Mouse (Mus musculus) heart, embryonic 10.5 days (tissue): ENCODE data around the gene Bhmt. TPM values are rescaled to one million over a fixed set of nuclear protein-coding genes. Genes with fewer than 3 reads are reported as not detected.

Experiments used
- DNase-seq: peaks from one replicate; pipeline ENCODE4 v3.0.0-alpha.2; 2017; ENCODE audit warnings: low spot score
- H3K27ac ChIP-seq: fragments of 300-500 bp; sonication (generic); 2 replicates; pipeline ENCODE4 v1.5.1; 2016; ENCODE audit warnings: mild to moderate bottlenecking
- H3K27me3 ChIP-seq: fragments of 300-500 bp; sonication (generic); 2 replicates; pipeline ENCODE4 v1.6.1; 2016; ENCODE audit warnings: mild to moderate bottlenecking; ENCODE audit not compliant: poor library complexity, insufficient read depth, severe bottlenecking
- H3K36me3 ChIP-seq: fragments of 300-500 bp; sonication (generic); 2 replicates; pipeline ENCODE4 v1.6.1; 2016; ENCODE audit warnings: mild to moderate bottlenecking, moderate library complexity
- H3K4me1 ChIP-seq: fragments of 300-500 bp; sonication (generic); 2 replicates; pipeline ENCODE4 v1.6.1; 2016; ENCODE audit warnings: mild to moderate bottlenecking
- H3K4me3 ChIP-seq: fragments of 300-500 bp; sonication (generic); 2 replicates; pipeline ENCODE4 v1.5.1; 2016; ENCODE audit warnings: mild to moderate bottlenecking, moderate library complexity
- H3K9me3 ChIP-seq: fragments of 300-500 bp; sonication (generic); 2 replicates; pipeline ENCODE4 v1.6.1; 2016; ENCODE audit warnings: mild to moderate bottlenecking, moderate library complexity
- WGBS: fragments of 180-500 bp; shearing (Covaris S2); methylation state at CpG from one replicate; pipeline ENCODE4 v1.1.7; 2016; 5-methylcytosine and 5-hydroxymethylcytosine counted together
- polyA plus RNA-seq: library from polyadenylated mRNA; unstranded; fragments of >200 nt; fragmentation: Nextera tagmentation; extraction: Ambion mirVana; gene quantifications from 2 replicates; pipeline ENCODE4 v1.2.1, GENCODE M21; 2016

The Bhmt gene
- polyA plus RNA-seq: 0.23 and 4.2 TPM in 2 replicates

DNA sequence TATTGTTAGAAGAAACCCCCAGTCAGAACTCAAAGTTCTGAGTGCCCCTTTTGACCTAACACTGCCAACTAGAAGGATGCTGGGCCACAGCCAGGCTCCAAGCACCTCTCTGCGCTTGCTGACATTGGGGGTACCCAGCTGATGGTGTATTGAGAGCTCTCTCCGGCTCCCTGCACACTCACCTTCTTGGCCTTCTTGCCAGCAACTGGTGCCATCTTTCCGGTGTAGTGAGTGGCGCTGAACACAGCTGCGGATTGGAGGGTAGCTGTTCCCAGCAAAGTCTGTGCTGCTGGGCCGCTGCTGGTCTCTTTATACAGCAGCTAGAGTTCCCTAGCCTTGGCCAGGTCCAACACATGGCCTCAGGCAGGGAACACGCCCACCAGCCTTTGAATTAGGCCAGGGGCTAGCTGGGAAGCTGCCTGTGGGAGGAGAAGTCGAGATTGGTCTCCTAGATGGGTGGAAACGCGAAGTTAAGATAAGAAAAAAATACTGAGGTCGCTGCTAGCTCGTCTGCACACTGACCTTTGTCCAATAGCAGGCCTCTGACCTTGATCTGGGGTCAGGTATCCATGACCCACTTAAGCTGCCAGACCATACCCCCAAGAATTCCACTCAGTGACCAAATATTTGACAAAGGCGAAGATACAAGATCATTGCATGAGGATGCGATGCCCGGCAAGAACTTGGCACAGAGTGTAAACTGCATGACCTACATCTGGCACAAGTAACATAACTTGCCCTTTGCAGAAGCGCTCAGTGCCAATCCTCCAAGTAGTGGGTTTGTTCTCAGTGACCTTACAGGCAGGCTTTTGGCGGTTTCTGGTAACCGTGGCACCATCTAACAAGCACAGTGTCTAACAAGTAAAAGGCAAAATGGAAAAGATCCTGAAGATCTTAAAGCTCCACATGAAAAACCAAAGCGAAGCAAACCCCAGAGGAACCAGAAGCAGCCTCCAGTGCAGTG is at the start of gene Bhmt:
Gene Bhmt (minus strand): TSS at position 680 of the 964 bp plus-strand sequence.
- WGBS: 63% methylated on average over 19 of the region's 19 CpGs
- Histone ChIP-seq H3K27me3 (no peaks in the 10 kb centered on the region), H3K36me3 (no peaks in the 10 kb centered on the region), H3K27ac (0 out of 2 replicates have a peak within 1 kb of the TSS, but pooled peaks have one; percentile 7), H3K4me1 (peaks cover 6% of the 10 kb centered on the region), H3K4me3 (no peak within 1 kb of the TSS), H3K9me3 (no peaks in the 10 kb centered on the region)
- no peak for DNase-seq

DNA sequence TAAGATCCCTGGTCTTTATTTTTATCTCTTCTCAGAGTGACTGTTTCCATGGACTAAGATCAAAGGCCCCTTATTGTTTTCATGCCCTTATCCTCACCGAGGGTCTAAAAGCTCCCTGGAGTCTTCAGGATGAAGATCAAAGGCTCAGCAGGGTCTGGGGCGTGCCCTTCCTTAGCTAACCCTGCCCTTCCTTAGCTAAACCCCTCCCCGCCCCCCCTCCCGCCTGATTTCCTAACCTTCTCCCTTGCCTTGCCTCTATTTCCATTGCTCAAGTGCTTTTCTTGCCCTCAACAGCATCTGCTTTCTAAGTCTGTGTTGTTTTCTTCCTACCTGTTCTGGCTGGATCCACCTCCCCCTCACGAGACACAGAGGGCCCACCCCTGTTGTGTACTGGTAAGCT is 49.6 kb upstream of the Bhmt start:
- WGBS: 9% methylated on average over 5 of the region's 5 CpGs
- no peaks in the 10 kb centered on the region for H3K27me3 ChIP-seq
- no peaks in the 10 kb centered on the region for H3K9me3 ChIP-seq
- no peak overlapping the region for H3K27ac ChIP-seq
- no peak overlapping the region for H3K4me3 ChIP-seq
- no peaks in the 10 kb centered on the region for H3K36me3 ChIP-seq
- DNase-seq: no peak
- H3K4me1 ChIP-seq: peaks cover 7% of the 10 kb centered on the region; the same call in 1 of the 2 replicates

DNA sequence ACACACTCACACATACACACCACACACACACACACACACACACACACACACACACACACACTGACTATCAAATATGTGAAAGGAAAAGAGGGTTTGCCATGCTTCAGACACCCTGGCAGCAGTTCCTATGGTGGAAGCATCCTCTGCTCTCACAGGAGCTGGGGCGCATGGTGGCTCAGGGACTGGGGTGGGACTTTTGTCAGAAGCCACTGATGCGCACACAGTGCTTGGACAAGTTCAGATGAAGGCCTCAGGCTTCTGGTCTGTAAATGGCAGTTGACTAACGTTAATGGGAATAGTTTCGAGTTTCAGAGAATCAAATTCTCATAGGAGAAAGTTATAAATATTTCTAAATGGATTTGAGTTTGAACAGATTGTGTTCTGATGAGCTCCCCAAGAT is 47.5 kb upstream of the Bhmt start:
- H3K36me3 ChIP-seq: no peaks in the 10 kb centered on the region
- no peaks in the 10 kb centered on the region for H3K9me3 ChIP-seq
- no peak overlapping the region for H3K4me3 ChIP-seq
- peaks cover 7% of the 10 kb centered on the region; the same call in 1 of the 2 replicates for H3K4me1 ChIP-seq
- no peaks in the 10 kb centered on the region for H3K27me3 ChIP-seq
- 85% methylated on average over 4 of the region's 4 CpGs for WGBS
- no peak for DNase-seq
- H3K27ac ChIP-seq: no peak overlapping the region

DNA sequence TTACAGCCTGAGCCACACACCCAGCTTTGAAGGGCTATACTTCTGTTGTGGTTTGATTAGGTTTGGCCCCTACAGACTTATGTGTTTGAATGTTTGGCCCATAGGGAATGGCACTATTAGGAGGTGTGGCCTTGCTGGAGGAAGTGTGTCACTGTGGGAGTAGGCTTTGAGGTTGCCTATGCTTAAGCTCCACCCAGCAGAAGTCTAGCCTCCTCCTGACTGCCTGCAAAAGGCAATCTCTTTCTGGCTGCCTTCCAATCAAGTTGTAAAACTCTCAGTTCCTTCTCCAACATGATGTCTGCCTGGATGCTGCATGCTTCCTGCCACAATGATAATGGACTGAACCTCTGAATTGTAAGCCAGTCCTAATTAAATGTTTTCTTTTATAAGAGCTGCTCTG is 45.6 kb upstream of the Bhmt start:
- Histone ChIP-seq H3K4me3 (no peak overlapping the region), H3K27me3 (no peaks in the 10 kb centered on the region), H3K9me3 (no peaks in the 10 kb centered on the region), H3K27ac (no peak overlapping the region), H3K4me1 (peaks cover 7% of the 10 kb centered on the region; the same call in 1 of the 2 replicates), H3K36me3 (no peaks in the 10 kb centered on the region)
- no peak for DNase-seq

DNA sequence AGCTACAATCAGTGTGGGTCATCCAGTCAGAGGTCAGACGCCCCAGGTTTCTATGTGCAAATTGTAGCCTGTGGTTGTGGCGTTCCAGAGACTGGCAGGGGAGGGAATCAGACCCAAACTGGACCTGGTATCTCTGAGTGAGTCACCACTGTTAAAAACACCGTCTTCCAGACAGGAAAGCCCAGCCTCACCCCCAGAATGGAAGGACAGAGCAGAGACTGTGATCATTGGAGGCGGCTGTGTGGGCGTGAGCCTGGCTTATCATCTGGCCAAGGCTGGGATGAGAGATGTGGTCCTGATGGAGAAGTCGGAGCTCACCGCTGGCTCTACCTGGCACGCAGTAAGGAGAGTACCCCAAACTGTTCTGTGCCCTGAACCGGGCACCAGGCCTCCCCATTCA is 39.1 kb upstream of the Bhmt start:
- WGBS: 54% methylated on average over 9 of the region's 9 CpGs
- Histone ChIP-seq H3K4me1 (peaks cover 14% of the 10 kb centered on the region), H3K27me3 (peaks cover 20% of the 10 kb centered on the region), H3K4me3 (no peak overlapping the region), H3K27ac (no peak overlapping the region), H3K9me3 (no peaks in the 10 kb centered on the region), H3K36me3 (no peaks in the 10 kb centered on the region)
- DNase-seq: no peak

DNA sequence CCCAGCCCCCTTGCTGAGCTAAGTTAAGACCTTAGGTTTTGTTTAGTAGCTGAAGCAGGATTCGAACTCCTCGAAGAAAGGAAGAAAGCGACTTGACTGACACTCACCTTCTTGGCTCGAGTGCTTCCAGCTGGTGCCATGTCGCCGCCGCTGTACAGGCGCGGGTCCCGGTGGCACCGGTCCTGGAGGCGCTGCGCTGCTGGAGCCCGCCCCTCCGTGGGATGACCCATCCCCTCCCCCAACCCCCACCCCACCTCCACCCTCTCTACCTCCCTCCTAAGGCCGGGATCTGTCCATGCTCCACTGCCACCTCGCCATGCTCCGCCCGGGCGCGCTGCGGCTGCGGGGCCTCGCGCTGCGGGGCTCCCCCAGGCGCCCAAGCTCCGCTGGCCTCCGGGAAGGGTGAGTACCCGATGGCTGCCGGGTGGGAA is 36.4 kb upstream of the Bhmt start, which contains the start of the genes Bhmt2 and Dmgdh:
Gene Bhmt2 (minus strand): TSS at position 172 of the 431 bp plus-strand sequence.
Gene Dmgdh (plus strand): TSS at position 303 of the 431 bp plus-strand sequence.
- WGBS: 4% methylated on average over 30 of the region's 31 CpGs
- Histone ChIP-seq H3K4me3 (peak within 1 kb of the TSS; percentile 55), H3K36me3 (no peaks in the 10 kb centered on the region), H3K4me1 (peaks cover 14% of the 10 kb centered on the region), H3K27ac (peak within 1 kb of the TSS; percentile 67), H3K27me3 (peaks cover 20% of the 10 kb centered on the region), H3K9me3 (no peaks in the 10 kb centered on the region)
- DNase-seq: no peak

DNA sequence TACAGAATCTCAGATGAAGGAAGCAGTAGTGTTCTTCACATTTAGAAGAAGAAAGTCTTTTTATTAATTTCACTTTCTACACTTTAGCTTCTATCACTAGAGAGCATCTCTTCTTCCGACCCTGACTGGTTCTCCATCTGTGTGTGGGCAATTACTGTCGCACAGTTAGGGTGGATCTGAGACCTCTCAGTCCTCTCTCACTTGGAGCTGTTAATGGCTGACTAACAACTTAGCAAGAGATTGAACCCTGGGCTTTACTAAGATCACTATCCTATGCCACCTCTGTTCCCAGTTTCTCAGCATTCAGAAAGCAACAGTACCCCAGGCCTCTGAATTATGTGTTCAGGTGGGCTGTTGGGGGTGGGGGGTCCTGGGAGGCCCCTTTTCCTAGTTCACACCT is 35.5 kb upstream of the Bhmt start:
- Histone ChIP-seq H3K27ac (no peak overlapping the region), H3K4me3 (no peak overlapping the region), H3K9me3 (no peaks in the 10 kb centered on the region), H3K4me1 (peaks cover 14% of the 10 kb centered on the region), H3K27me3 (peaks cover 20% of the 10 kb centered on the region), H3K36me3 (no peaks in the 10 kb centered on the region)
- whole genome bisulfite sequencing: 53% methylated on average over 2 of the region's 2 CpGs
- no peak for DNase-seq

DNA sequence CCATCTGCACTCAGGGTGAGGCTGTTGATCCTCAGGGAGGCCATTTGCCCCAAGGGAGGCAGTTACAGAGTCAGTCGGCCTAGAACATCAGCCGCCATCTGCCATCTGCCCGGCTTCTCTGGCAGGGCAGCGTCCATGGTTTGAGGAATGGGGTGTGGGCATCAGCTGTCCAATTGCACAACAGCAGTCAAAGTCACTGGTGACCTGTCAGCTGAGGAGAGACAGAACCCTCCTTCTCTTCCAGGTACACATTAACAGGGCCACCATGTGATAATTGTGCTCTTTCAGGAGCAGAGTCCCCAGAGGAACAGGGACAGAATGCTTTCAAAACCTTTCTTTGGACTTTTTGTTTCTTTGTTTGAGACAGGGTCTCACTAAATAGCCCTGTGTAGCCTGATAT is 34.6 kb upstream of the Bhmt start:
- H3K27me3 ChIP-seq: peaks cover 20% of the 10 kb centered on the region
- peaks cover 14% of the 10 kb centered on the region for H3K4me1 ChIP-seq
- no peak overlapping the region for H3K27ac ChIP-seq
- no peaks in the 10 kb centered on the region for H3K9me3 ChIP-seq
- no peak for DNase-seq
- 89% methylated on average over 4 of the region's 4 CpGs for WGBS
- no peaks in the 10 kb centered on the region for H3K36me3 ChIP-seq
- H3K4me3 ChIP-seq: no peak overlapping the region

DNA sequence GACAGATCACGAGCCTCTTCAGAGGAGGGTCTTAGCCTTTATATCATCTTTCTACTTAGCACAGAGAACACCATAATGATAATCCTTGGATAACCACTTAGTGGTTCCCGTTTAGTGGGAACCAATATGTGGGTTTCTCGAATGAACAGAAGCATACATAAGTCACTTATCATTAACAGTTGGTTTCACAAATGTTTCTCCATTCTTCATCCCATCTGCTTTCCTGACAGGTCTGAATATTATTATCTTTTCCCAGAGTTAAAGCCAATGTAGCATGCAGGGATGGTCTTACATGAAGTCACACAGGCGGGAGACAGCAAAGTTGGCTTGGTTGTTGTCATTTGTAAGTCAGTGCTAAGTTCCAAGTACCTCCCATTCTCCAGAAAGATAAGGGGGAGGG is 29.8 kb upstream of the Bhmt start:
- Histone ChIP-seq H3K9me3 (no peaks in the 10 kb centered on the region), H3K4me1 (no peaks in the 10 kb centered on the region), H3K36me3 (no peaks in the 10 kb centered on the region), H3K27ac (no peak overlapping the region), H3K27me3 (peaks cover 5% of the 10 kb centered on the region; the same call in 1 of the 2 replicates), H3K4me3 (no peak overlapping the region)
- 73% methylated on average over 4 of the region's 4 CpGs for WGBS
- no peak for DNase-seq

DNA sequence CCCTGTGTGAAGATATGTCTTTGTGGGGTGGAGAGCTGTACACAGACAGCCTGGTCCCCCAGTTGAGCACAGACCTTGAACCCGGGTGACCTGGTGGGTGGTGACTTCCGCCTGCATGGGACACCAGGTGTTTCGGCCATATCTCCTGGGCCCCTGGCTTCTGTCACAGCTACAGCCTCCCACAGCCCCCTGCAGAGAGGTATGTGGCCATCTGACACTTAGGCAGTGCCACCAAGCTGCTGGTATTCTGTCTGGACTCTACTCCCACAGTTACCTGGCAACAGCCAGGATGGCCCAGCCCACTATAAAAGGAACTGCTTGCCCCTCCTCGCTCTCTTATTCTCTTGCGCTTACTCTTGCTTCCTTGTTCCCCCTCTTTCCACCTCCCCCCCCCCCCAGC is 20.2 kb upstream of the Bhmt start:
- Histone ChIP-seq H3K4me3 (no peak overlapping the region), H3K36me3 (no peaks in the 10 kb centered on the region), H3K27me3 (no peaks in the 10 kb centered on the region), H3K27ac (no peak overlapping the region), H3K4me1 (peaks cover 10% of the 10 kb centered on the region; the same call in 1 of the 2 replicates), H3K9me3 (no peaks in the 10 kb centered on the region)
- DNase-seq: no peak
- 73% methylated on average over 5 of the region's 5 CpGs for WGBS

DNA sequence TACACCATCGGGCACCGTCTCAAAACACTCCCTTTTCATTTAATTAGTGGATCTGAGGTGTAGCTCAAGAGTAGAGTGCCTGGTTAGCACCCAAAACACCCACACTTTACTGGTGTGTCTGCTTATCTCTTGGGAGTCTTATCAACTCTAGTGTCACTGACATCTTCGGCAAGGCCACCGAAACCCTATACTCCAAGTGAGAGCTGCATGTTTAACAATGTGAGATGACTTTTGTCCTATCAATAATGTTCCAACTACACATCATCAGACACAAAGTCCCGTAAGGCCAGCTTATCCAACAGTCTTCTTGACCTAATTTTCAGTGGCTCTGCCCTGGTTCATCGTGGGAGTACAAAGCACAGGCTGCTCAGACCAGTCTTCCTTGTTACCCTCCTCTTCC is 15.6 kb upstream of the Bhmt start:
- Histone ChIP-seq H3K4me1 (peaks cover 7% of the 10 kb centered on the region; the same call in 1 of the 2 replicates), H3K9me3 (no peaks in the 10 kb centered on the region), H3K4me3 (no peak overlapping the region), H3K27ac (no peak overlapping the region), H3K27me3 (no peaks in the 10 kb centered on the region), H3K36me3 (no peaks in the 10 kb centered on the region)
- no peak for DNase-seq
- 67% methylated on average over 6 of the region's 6 CpGs for WGBS

DNA sequence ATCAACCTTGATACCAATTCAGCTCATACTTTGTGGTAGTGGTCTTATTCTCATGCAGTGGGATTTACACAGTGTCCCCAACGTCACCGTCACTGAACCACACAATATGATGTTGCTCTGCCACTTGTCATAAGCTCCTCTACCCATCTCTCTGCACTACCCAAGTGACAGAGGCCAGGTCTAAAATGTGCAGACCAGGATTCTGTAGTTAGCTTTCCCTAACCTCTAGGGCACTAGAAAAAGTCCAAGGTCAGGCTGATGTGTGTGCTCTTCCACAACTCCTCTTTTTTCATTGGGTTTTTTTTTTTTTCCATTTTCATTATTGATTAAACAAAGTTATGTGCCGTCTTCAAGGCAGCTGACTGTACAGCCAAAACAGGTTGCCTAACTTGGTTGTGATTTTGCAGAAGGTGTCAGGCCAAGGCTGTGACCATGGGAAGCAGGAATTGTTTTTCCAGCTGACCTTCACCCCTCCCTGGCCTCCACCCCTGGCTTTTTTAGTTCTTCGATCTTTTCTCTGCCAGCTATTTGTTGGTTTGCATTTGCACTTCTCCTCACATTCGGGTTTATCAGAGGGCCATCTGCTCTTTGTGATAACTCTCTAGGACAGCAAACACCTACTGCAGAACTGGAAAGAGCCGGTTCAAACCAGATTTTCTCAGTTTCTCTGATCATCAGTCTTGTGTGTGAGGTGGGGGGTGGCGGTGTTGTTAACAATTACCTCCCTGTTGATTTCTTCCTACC is 10.8 kb upstream of the Bhmt start:
- no peaks in the 10 kb centered on the region for H3K9me3 ChIP-seq
- DNase-seq: no peak
- H3K27ac ChIP-seq: no peak overlapping the region
- H3K4me1 ChIP-seq: no peaks in the 10 kb centered on the region
- no peaks in the 10 kb centered on the region for H3K27me3 ChIP-seq
- no peaks in the 10 kb centered on the region for H3K36me3 ChIP-seq
- WGBS: 61% methylated on average over 7 of the region's 7 CpGs
- H3K4me3 ChIP-seq: no peak overlapping the region

DNA sequence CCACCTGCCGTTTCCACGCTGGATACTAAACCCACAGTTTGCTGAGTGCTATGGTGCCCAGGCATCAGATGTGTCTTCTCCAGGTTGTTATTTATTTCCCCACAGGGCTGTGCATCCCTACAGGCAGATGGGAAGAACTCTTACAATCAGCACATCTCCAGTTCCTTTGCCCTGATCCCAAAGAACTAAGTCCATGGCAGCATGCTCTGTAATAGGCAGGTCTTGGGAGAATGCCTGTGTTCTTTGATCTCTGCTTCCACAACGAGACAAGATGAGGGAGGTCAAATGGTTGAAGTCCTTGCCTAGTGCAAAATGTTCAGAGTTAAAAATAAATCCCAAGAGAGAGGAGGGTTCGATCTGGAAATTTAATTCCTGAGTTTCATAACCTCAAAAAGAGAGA is 1.9 kb upstream of the Bhmt start:
- Histone ChIP-seq H3K4me3 (no peak overlapping the region), H3K36me3 (no peaks in the 10 kb centered on the region), H3K27ac (no peak overlapping the region), H3K9me3 (no peaks in the 10 kb centered on the region), H3K27me3 (no peaks in the 10 kb centered on the region), H3K4me1 (peaks cover 6% of the 10 kb centered on the region)
- DNase-seq: no peak
- 64% methylated on average over 4 of the region's 4 CpGs for WGBS
